Mouse (Mus musculus) midbrain, embryonic 15.5 days (tissue): ENCODE results near the gene Mcm3. TPM values are rescaled to one million over a fixed set of nuclear protein-coding genes. Genes with fewer than 3 reads are reported as not detected.
A peak's percentile ranks its signal among the peaks of the same experiment; 100 is the strongest.

Source experiments
- ATAC-seq: fragments of 200-750 bp; cut with Nextera tagmentation; replicated peaks from 2 replicates; pipeline ENCODE4 v1.8.0; 2017; ENCODE audit warnings: moderate TSS enrichment
- H3K27ac ChIP-seq: fragments of 300-500 bp; sonication (generic); 2 replicates; pipeline ENCODE4 v1.5.1; 2015; ENCODE audit warnings: mild to moderate bottlenecking, inconsistent platforms
- H3K27me3 ChIP-seq: fragments of 300-500 bp; sonication (generic); replicated peaks from 2 replicates; pipeline ENCODE4 v1.6.1; 2015; ENCODE audit warnings: inconsistent platforms
- H3K36me3 ChIP-seq: fragments of 300-500 bp; sonication (generic); replicated peaks from 2 replicates; pipeline ENCODE4 v1.6.1; 2015; ENCODE audit warnings: inconsistent platforms
- H3K4me1 ChIP-seq: fragments of 300-500 bp; sonication (generic); 2 replicates; pipeline ENCODE4 v1.6.1; 2015; ENCODE audit warnings: inconsistent platforms
- H3K4me2 ChIP-seq: fragments of 300-500 bp; sonication (generic); 2 replicates; pipeline ENCODE4 v1.6.1; 2015; ENCODE audit warnings: inconsistent platforms, mild to moderate bottlenecking, moderate library complexity
- H3K4me3 ChIP-seq: fragments of 300-500 bp; sonication (generic); 2 replicates; pipeline ENCODE4 v1.5.1; 2015; ENCODE audit warnings: mild to moderate bottlenecking, inconsistent platforms
- H3K9ac ChIP-seq: fragments of 300-500 bp; sonication (generic); 2 replicates; pipeline ENCODE4 v1.6.1; 2015; ENCODE audit warnings: mild to moderate bottlenecking, inconsistent platforms
- H3K9me3 ChIP-seq: fragments of 300-500 bp; sonication (generic); 2 replicates; pipeline ENCODE4 v1.6.1; 2016; ENCODE audit warnings: inconsistent platforms
- WGBS: fragments of 180-500 bp; shearing (Covaris S2); methylation state at CpG from one replicate; pipeline ENCODE4 v1.1.7; 2015; ENCODE audit warnings: mixed read lengths; 5-methylcytosine and 5-hydroxymethylcytosine counted together
- polyA plus RNA-seq: library from polyadenylated mRNA; unstranded; fragments of >200 nt; fragmentation: Nextera tagmentation; extraction: Ambion mirVana; gene quantifications from 2 replicates; pipeline ENCODE4 v1.2.1, GENCODE M21; 2015

Gene Mcm3
- polyA plus RNA-seq, 1 experiment from 2014 or later = 18.9 TPM

DNA sequence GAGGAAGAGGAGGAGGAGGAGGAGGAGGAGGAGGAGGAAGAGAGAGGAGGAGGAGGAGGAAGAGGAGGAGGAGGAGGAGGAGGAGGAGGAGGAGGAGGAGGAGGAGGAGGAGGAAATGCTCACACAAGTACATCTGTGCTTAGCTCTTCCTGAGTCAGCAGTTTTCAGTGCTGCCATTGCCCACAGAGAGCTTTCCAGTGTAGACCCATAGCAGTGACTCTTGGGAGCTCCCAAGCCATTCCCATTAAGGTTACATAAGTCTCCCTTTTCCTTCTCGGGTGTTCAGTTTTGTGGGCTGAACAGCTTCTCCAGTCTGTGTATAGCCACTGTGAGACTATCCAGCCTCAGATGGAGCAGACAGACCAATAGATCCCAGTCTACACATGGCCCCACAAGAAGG is 10.4 kb upstream of the Mcm3 start:
- Histone ChIP-seq H3K27ac (no peak overlapping the region), H3K9me3 (no peaks in the 10 kb centered on the region), H3K4me1 (no peaks in the 10 kb centered on the region), H3K4me2 (no peak overlapping the region), H3K9ac (no peak overlapping the region), H3K36me3 (no peaks in the 10 kb centered on the region), H3K27me3 (no peaks in the 10 kb centered on the region), H3K4me3 (no peak overlapping the region)
- 81% methylated on average over 1 of the region's 1 CpGs for WGBS
- ATAC-seq = no peak

DNA sequence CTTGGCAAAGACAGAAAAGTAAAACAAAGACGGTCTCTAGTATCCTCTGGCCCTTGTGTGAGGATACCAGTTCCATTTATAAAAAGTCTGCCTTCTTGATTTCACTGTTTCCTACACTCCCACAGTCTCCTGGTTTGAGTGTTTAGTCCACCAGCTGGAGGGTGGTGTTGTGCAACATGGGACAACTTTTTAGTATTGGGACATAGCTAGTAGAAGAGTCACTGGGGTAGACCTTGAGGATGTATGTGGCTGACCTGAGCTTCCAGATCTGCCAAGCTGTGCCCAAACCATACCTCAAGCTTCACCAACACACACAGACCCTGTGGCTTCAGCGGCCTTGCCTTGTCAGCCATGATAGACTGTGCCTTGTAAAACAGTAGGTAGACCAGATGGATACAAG is 7.9 kb upstream of the Mcm3 start:
- H3K27ac ChIP-seq = no peak overlapping the region
- H3K36me3 ChIP-seq = no peaks in the 10 kb centered on the region
- H3K4me2 ChIP-seq = no peak overlapping the region
- WGBS = 94% methylated on average over 2 of the region's 2 CpGs
- no peak overlapping the region for H3K9ac ChIP-seq
- no peak overlapping the region for H3K4me3 ChIP-seq
- no peak for ATAC-seq
- H3K4me1 ChIP-seq = no peaks in the 10 kb centered on the region
- no peaks in the 10 kb centered on the region for H3K27me3 ChIP-seq
- H3K9me3 ChIP-seq = no peaks in the 10 kb centered on the region

DNA sequence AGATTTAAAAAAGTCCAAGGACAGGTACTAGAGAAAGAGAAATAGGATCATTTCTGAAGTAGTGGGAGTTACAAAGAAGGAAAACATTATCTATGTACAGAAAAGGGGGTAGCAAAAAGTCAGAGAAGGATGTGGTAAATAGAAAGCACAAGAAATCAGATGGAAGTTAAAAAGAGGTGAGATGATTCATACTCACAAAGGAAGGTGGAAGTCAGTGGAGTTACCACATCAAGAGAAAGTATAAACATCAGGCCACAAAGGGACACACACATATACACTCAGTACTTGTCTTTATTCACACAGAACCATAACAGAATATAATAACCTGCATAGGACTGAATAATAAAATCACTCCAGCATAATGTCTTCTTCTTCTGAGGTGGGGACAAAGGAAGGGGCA is 4.9 kb upstream of the Mcm3 start:
- Histone ChIP-seq H3K27me3 (no peaks in the 10 kb centered on the region), H3K36me3 (no peaks in the 10 kb centered on the region), H3K4me2 (no peak overlapping the region), H3K4me3 (no peak overlapping the region), H3K9ac (no peak overlapping the region), H3K4me1 (no peaks in the 10 kb centered on the region), H3K9me3 (no peaks in the 10 kb centered on the region), H3K27ac (no peak overlapping the region)
- ATAC-seq = no peak

DNA sequence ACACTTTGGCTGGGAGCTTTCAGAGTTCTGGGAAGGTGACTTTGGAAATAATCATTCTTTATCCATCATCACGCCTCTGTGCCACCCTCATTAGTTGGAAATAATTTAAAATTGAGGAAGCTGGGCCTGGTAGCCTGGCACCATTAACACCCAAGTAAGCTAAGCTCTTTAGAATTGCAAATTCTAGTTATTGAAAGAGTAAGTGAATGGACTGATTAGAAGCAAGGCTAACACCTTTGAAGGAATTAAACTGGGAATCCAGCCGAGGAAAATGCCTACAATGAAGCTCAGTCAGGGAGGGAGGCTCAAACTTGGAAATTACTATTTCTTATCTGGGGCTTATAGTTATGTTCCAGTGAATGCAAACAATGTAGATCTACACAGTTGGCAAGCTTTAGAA is 3.8 kb upstream of the Mcm3 start:
- 23% methylated on average over 2 of the region's 2 CpGs for WGBS
- Histone ChIP-seq H3K9ac (no peak overlapping the region), H3K4me3 (no peak overlapping the region), H3K9me3 (no peaks in the 10 kb centered on the region), H3K4me1 (peaks cover 9% of the 10 kb centered on the region), H3K27me3 (no peaks in the 10 kb centered on the region), H3K4me2 (no peak overlapping the region), H3K36me3 (no peaks in the 10 kb centered on the region), H3K27ac (no peak overlapping the region)
- no peak for ATAC-seq

DNA sequence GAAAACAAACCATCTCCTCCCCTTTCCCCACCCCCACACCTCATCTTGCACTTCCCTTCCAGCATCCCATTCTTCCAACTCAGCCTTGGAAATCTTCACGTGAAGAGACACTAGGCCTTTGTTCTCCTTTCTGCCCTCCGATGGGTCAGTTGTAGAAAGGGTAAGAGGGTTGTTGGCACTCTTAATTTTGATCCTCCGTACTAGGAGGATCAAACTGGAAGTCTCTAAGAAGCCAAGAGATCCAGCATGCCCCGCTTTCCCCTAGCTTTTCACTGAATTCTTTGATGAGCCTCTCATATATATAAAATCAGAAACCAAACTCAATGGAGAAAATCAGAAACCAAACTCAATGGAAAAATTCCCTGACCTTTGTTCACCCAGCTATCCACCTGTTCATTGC is 3.4 kb upstream of the Mcm3 start:
- H3K9ac ChIP-seq = no peak overlapping the region
- H3K27ac ChIP-seq = no peak overlapping the region
- no peaks in the 10 kb centered on the region for H3K36me3 ChIP-seq
- no peak overlapping the region for H3K4me2 ChIP-seq
- H3K27me3 ChIP-seq = no peaks in the 10 kb centered on the region
- no peaks in the 10 kb centered on the region for H3K9me3 ChIP-seq
- ATAC-seq = no peak
- no peak overlapping the region for H3K4me3 ChIP-seq
- peaks cover 9% of the 10 kb centered on the region for H3K4me1 ChIP-seq
- 36% methylated on average over 4 of the region's 4 CpGs for WGBS

DNA sequence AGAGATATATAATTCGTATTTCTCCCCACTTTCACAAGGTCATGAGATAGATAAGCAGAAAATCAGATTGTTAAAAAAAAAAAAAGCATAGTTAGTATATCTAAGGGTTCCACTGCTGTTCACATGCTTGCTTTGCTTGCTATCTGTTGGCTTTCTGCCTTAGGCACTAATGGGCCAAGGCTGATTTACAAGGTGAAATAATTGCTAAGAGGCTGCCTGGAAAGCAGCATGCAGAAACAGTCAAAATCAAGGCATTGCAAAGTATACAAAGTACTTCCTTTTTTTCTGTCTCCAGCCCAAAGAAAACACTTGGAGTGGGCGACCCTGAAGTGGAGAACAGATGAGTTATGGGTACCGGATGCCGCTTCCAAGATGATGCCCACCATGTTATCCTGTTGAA is 847 bp upstream of the Mcm3 start:
- Histone ChIP-seq H3K4me1 (peaks cover 9% of the 10 kb centered on the region), H3K4me3 (no peak overlapping the region), H3K4me2 (no peak overlapping the region), H3K36me3 (no peaks in the 10 kb centered on the region), H3K9ac (no peak overlapping the region), H3K9me3 (no peaks in the 10 kb centered on the region), H3K27me3 (no peaks in the 10 kb centered on the region), H3K27ac (no peak overlapping the region)
- 87% methylated on average over 4 of the region's 4 CpGs for WGBS
- no peak for ATAC-seq

DNA sequence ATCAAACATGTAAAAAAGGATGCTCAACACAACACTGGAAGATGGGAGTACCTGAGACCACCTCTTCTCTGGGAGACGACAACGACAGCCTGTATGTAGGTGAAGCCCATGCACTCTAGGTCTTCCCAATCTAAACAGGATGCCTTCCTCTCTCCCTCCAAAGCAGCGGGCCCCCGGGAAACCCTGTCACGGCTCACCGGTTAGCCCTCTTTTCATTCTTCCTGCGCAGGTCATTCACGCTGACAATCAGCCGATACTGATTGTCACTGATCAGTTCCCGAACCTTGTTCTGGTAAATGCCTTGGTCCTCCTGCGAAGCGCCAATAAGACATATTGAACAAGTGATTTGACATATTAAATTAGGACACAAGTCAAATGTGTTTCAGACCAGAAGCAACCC is 2.5 kb downstream of the Mcm3 start:
- whole genome bisulfite sequencing = 42% methylated on average over 12 of the region's 12 CpGs
- H3K27me3 ChIP-seq = no peaks in the 10 kb centered on the region
- H3K4me3 ChIP-seq = no peak overlapping the region
- H3K4me1 ChIP-seq = peaks cover 9% of the 10 kb centered on the region
- no peak for ATAC-seq
- H3K36me3 ChIP-seq = no peaks in the 10 kb centered on the region
- no peak overlapping the region for H3K4me2 ChIP-seq
- no peaks in the 10 kb centered on the region for H3K9me3 ChIP-seq
- no peak overlapping the region for H3K27ac ChIP-seq
- H3K9ac ChIP-seq = no peak overlapping the region

DNA sequence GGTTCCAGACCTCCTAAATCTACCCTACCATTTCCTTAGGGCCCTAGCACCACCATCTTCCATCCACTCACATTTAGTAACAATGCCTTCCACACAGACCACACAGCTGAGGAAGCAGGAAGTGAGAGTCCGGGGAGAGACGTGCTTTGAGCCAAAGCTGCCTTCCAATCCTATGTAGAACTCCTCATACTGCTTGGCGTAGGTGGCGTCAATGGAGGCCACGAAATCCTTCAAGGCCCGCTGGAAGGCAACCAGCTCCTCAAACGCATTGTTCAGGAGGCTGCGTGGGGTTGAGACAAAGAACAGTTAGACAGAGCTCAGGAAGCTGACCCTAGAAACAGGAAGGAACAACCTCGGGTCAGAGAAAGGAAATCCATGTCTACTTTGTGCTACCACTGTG is 2.9 kb downstream of the Mcm3 start:
- H3K4me1 ChIP-seq = peaks cover 9% of the 10 kb centered on the region
- H3K4me2 ChIP-seq = no peak overlapping the region
- H3K36me3 ChIP-seq = no peaks in the 10 kb centered on the region
- H3K9ac ChIP-seq = no peak overlapping the region
- H3K27me3 ChIP-seq = no peaks in the 10 kb centered on the region
- no peaks in the 10 kb centered on the region for H3K9me3 ChIP-seq
- H3K4me3 ChIP-seq = no peak overlapping the region
- no peak overlapping the region for H3K27ac ChIP-seq
- ATAC-seq = no peak
- 83% methylated on average over 9 of the region's 9 CpGs for WGBS

DNA sequence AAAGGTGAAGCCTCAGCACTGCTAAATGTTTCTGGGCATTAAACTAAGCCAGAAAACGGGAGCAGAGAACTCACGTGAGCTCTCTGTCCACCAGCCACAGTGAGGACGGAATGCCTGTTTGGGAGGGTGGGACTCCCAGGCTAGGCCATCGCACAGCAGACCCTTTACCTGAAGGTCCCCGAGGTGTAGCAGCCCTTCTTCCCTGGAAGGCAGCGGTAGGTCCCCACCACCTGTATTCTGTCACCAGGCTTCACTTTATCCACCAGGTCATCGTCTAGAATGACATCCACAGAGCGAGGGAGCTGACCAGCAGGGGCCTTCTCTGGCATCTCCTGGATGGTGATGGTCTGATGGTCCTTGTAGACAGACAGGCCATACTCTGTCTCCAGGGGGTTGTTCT is 5.6 kb downstream of the Mcm3 start:
- H3K4me3 ChIP-seq = no peak overlapping the region
- H3K9ac ChIP-seq = no peak overlapping the region
- H3K4me1 ChIP-seq = peaks cover 4% of the 10 kb centered on the region; the same call in 1 of the 2 replicates
- no peak for ATAC-seq
- H3K36me3 ChIP-seq = no peaks in the 10 kb centered on the region
- no peaks in the 10 kb centered on the region for H3K9me3 ChIP-seq
- no peak overlapping the region for H3K27ac ChIP-seq
- no peaks in the 10 kb centered on the region for H3K27me3 ChIP-seq
- no peak overlapping the region for H3K4me2 ChIP-seq
- WGBS = 90% methylated on average over 8 of the region's 8 CpGs

DNA sequence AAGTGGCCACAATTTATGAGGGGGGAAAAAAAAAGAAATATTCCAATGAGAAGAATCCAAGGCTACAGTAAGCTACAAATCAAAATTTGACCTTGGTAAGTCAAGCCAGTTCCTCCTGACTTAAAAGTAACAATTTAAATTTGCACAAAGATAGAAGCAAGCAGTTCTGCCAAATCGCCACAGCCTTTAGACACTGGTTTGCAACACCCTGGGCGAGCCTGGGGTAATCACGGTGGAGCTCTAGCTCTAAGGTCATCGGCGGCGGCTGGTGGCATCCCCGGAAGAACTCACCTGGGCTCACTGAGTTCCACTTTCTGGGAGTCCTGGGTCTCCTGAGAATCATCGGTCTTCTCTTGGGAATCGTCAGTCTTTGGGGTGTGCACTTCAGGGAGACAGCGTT is 15.6 kb downstream of the Mcm3 start:
- H3K36me3 ChIP-seq = no peaks in the 10 kb centered on the region
- H3K4me1 ChIP-seq = peaks cover 4% of the 10 kb centered on the region; the same call in 1 of the 2 replicates
- WGBS = 95% methylated on average over 10 of the region's 10 CpGs
- no peaks in the 10 kb centered on the region for H3K27me3 ChIP-seq
- no peak overlapping the region for H3K4me3 ChIP-seq
- no peak for ATAC-seq
- no peak overlapping the region for H3K4me2 ChIP-seq
- no peak overlapping the region for H3K9ac ChIP-seq
- no peaks in the 10 kb centered on the region for H3K9me3 ChIP-seq
- H3K27ac ChIP-seq = no peak overlapping the region

DNA sequence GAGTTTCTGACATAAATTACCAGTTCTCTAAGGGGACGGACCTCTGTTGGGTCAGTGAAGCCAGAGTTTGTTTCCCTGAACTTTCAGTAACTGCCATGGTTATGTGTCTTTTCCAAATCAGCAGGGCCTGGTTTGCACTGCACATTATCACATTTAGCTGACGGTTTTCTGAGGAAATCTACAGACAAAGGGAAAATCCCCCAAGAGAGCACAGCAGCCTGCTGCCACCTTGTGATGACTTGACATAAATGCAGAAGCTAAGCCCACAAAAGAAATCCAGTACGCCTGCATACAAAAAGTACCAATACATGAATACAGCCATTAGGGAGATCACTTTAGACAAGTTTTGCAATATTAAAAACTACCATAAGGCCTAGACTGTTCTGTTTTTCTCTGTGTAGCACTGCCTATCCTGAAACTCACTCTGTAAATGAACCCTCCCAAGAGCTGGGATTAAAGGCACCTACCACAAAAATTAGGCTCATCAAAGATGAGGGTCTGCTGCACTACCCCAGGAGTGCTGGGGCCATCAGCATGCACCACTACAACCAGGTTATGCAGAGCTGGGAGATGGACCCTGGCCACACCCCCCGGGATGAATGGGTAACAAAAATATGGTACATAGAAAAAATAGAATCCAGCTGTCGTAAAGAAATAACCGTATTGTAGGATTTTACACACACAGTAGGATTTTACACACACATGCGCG is 18.3 kb downstream of the Mcm3 start:
- Histone ChIP-seq H3K9me3 (no peaks in the 10 kb centered on the region), H3K27me3 (no peaks in the 10 kb centered on the region), H3K27ac (peak overlapping the region; percentile 55), H3K36me3 (no peaks in the 10 kb centered on the region), H3K4me1 (peaks cover 4% of the 10 kb centered on the region; the same call in 1 of the 2 replicates), H3K4me2 (no peak overlapping the region), H3K9ac (no peak overlapping the region), H3K4me3 (no peak overlapping the region)
- WGBS = 75% methylated on average over 8 of the region's 8 CpGs
- ATAC-seq = peak; percentile 92

DNA sequence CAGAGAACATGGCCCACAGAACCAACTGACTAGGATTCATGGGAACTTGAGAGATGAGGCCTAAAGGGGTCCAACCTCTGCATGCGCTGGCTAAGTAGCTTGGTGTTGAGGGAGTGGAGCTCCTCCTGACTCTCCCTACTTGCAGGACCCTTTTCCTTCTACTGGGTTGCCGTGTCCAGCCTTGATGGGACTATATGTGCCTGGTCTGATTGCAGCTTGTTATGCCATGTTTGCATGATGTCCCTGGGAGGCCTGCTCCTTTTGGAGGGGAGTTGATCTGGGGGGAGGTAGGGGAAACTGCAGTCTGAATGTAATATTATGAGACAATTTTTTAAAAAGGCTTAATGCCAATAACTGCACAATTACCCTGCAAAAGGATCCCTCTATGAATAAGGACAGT is 18.8 kb downstream of the Mcm3 start:
- Histone ChIP-seq H3K4me2 (no peak overlapping the region), H3K27ac (peak overlapping the region; percentile 55), H3K9ac (no peak overlapping the region), H3K9me3 (no peaks in the 10 kb centered on the region), H3K4me1 (peaks cover 4% of the 10 kb centered on the region; the same call in 1 of the 2 replicates), H3K27me3 (no peaks in the 10 kb centered on the region), H3K4me3 (no peak overlapping the region), H3K36me3 (no peaks in the 10 kb centered on the region)
- WGBS = 97% methylated on average over 2 of the region's 2 CpGs
- peak; percentile 16; the same call in 1 of the 2 replicates for ATAC-seq

DNA sequence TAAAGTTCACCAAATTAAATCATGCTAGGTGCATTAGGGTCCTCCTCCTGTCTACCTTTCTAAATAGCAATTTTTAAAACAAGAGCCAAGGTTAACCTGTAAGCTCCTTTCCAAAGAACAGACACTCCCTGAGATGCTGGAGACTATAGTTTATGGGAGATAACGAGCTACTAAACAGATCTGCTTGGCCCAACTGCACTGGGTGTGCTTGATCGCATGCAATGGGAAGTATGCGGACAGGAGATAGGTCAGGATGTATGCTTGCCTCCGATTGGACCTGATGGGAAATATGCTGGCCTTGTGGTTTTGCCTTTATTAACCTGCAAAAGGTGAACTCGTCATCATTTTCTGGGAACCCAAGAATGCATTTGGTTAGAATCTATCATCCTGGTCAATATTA is 24.9 kb downstream of the Mcm3 start:
- Histone ChIP-seq H3K4me3 (no peak overlapping the region), H3K4me1 (no peaks in the 10 kb centered on the region), H3K27me3 (no peaks in the 10 kb centered on the region), H3K27ac (no peak overlapping the region), H3K9ac (no peak overlapping the region), H3K4me2 (no peak overlapping the region), H3K36me3 (no peaks in the 10 kb centered on the region), H3K9me3 (no peaks in the 10 kb centered on the region)
- no peak for ATAC-seq
- 94% methylated on average over 5 of the region's 5 CpGs for WGBS
